Mouse (Mus musculus): ENCODE data around the gene Efnb2. TPM values are rescaled to one million over a fixed set of nuclear protein-coding genes. Genes with fewer than 3 reads are reported as not detected.

Gene Efnb2
- 6.7 and 7.6 TPM in 2 replicates for polyA plus RNA-seq (2015; fragmentation: Nextera tagmentation; extraction: Ambion mirVana)

- peak; percentile 59 for TF ChIP-seq CTCF (IDR thresholded peaks at IDR 0.05; ENCODE audit: low read depth)
- no peaks in the 10 kb centered on the region for H3K27me3 ChIP-seq (replicated peaks; ENCODE audit: control insufficient read depth, insufficient read depth, low read length)
- peaks cover 7% of the 10 kb centered on the region for H3K36me3 ChIP-seq (ENCODE audit: control insufficient read depth, insufficient read depth)
- no peaks in the 10 kb centered on the region for H3K4me1 ChIP-seq (replicated peaks; ENCODE audit: control insufficient read depth, insufficient read depth, low read length)
- peak within 1 kb of the TSS; percentile 62 for H3K9ac ChIP-seq (ENCODE audit: low read depth, low read length)
- H3K27ac ChIP-seq (ENCODE audit: low read depth, low read length), result peak within 1 kb of the TSS; percentile 80
- under 1% methylated on average over 67 of the region's 70 CpGs for WGBS
- peak; percentile 94 for ATAC-seq
- H3K4me3 ChIP-seq (ENCODE audit: low read depth, low read length), result peak within 1 kb of the TSS; percentile 87
- H3K9me3 ChIP-seq (ENCODE audit: control insufficient read depth), result no peaks in the 10 kb centered on the region
- peak within 1 kb of the TSS; percentile 90 for H3K4me2 ChIP-seq (replicated peaks; ENCODE audit: low read depth)
Measured at GRCm38 (mm10) chr8:8661103-8661758, at the start of gene Efnb2. Gene Efnb2, minus strand, starts transcription at chr8:8661242.

- Histone ChIP-seq H3K27ac (ENCODE audit: low read depth, low read length) (no peak overlapping the region), H3K4me3 (ENCODE audit: low read depth, low read length) (no peak overlapping the region), H3K36me3 (ENCODE audit: control insufficient read depth, insufficient read depth) (no peaks in the 10 kb centered on the region), H3K9ac (ENCODE audit: low read depth, low read length) (no peak overlapping the region), H3K4me2 (replicated peaks; ENCODE audit: low read depth) (no peak overlapping the region), H3K27me3 (replicated peaks; ENCODE audit: control insufficient read depth, insufficient read depth, low read length) (no peaks in the 10 kb centered on the region), H3K9me3 (ENCODE audit: control insufficient read depth) (no peaks in the 10 kb centered on the region), H3K4me1 (replicated peaks; ENCODE audit: control insufficient read depth, insufficient read depth, low read length) (no peaks in the 10 kb centered on the region)
- no peak for ATAC-seq
- 67% methylated on average over 9 of the region's 9 CpGs for WGBS
- no peak for TF ChIP-seq CTCF (IDR thresholded peaks at IDR 0.05; ENCODE audit: low read depth)
Measured at GRCm38 (mm10) chr8:8704813-8705212, 43.8 kb upstream of the Efnb2 start.

GRCm38 (mm10) chr8:8703668-8704067 is 42.6 kb upstream of the Efnb2 start:
- Histone ChIP-seq H3K36me3 (ENCODE audit: control insufficient read depth, insufficient read depth) (no peaks in the 10 kb centered on the region), H3K4me2 (replicated peaks; ENCODE audit: low read depth) (no peak overlapping the region), H3K4me3 (ENCODE audit: low read depth, low read length) (no peak overlapping the region), H3K27ac (ENCODE audit: low read depth, low read length) (no peak overlapping the region), H3K27me3 (replicated peaks; ENCODE audit: control insufficient read depth, insufficient read depth, low read length) (no peaks in the 10 kb centered on the region), H3K9ac (ENCODE audit: low read depth, low read length) (no peak overlapping the region), H3K4me1 (replicated peaks; ENCODE audit: control insufficient read depth, insufficient read depth, low read length) (no peaks in the 10 kb centered on the region), H3K9me3 (ENCODE audit: control insufficient read depth) (no peaks in the 10 kb centered on the region)
- ATAC-seq, result no peak
- WGBS, result 78% methylated on average over 2 of the region's 2 CpGs
- no peak for TF ChIP-seq CTCF (IDR thresholded peaks at IDR 0.05; ENCODE audit: low read depth)

- no peak for TF ChIP-seq CTCF (IDR thresholded peaks at IDR 0.05; ENCODE audit: low read depth)
- no peak for ATAC-seq
- H3K36me3 ChIP-seq (ENCODE audit: control insufficient read depth, insufficient read depth), result no peaks in the 10 kb centered on the region
- H3K4me1 ChIP-seq (replicated peaks; ENCODE audit: control insufficient read depth, insufficient read depth, low read length), result no peaks in the 10 kb centered on the region
- WGBS, result 92% methylated on average over 10 of the region's 10 CpGs
- no peak overlapping the region for H3K27ac ChIP-seq (ENCODE audit: low read depth, low read length)
- H3K4me2 ChIP-seq (replicated peaks; ENCODE audit: low read depth), result no peak overlapping the region
- no peaks in the 10 kb centered on the region for H3K9me3 ChIP-seq (ENCODE audit: control insufficient read depth)
- no peak overlapping the region for H3K4me3 ChIP-seq (ENCODE audit: low read depth, low read length)
- H3K27me3 ChIP-seq (replicated peaks; ENCODE audit: control insufficient read depth, insufficient read depth, low read length), result no peaks in the 10 kb centered on the region
- H3K9ac ChIP-seq (ENCODE audit: low read depth, low read length), result no peak overlapping the region
Measured at GRCm38 (mm10) chr8:8700821-8701220, 39.8 kb upstream of the Efnb2 start.

GRCm38 (mm10) chr8:8700229-8700628 is 39.2 kb upstream of the Efnb2 start:
- no peaks in the 10 kb centered on the region for H3K9me3 ChIP-seq (ENCODE audit: control insufficient read depth)
- no peak overlapping the region for H3K4me3 ChIP-seq (ENCODE audit: low read depth, low read length)
- no peak overlapping the region for H3K27ac ChIP-seq (ENCODE audit: low read depth, low read length)
- no peaks in the 10 kb centered on the region for H3K36me3 ChIP-seq (ENCODE audit: control insufficient read depth, insufficient read depth)
- TF ChIP-seq CTCF (IDR thresholded peaks at IDR 0.05; ENCODE audit: low read depth), result no peak
- no peaks in the 10 kb centered on the region for H3K27me3 ChIP-seq (replicated peaks; ENCODE audit: control insufficient read depth, insufficient read depth, low read length)
- H3K4me1 ChIP-seq (replicated peaks; ENCODE audit: control insufficient read depth, insufficient read depth, low read length), result no peaks in the 10 kb centered on the region
- no peak overlapping the region for H3K4me2 ChIP-seq (replicated peaks; ENCODE audit: low read depth)
- WGBS, result 79% methylated on average over 4 of the region's 4 CpGs
- H3K9ac ChIP-seq (ENCODE audit: low read depth, low read length), result no peak overlapping the region
- no peak for ATAC-seq

- Histone ChIP-seq H3K36me3 (ENCODE audit: control insufficient read depth, insufficient read depth) (no peaks in the 10 kb centered on the region), H3K4me3 (ENCODE audit: low read depth, low read length) (peak within 1 kb of the TSS; percentile 89), H3K9ac (ENCODE audit: low read depth, low read length) (peak within 1 kb of the TSS; percentile 99), H3K9me3 (ENCODE audit: control insufficient read depth) (no peaks in the 10 kb centered on the region), H3K27ac (ENCODE audit: low read depth, low read length) (peak within 1 kb of the TSS; percentile 94), H3K4me2 (replicated peaks; ENCODE audit: low read depth) (peak within 1 kb of the TSS; percentile 95), H3K27me3 (replicated peaks; ENCODE audit: control insufficient read depth, insufficient read depth, low read length) (no peaks in the 10 kb centered on the region), H3K4me1 (replicated peaks; ENCODE audit: control insufficient read depth, insufficient read depth, low read length) (peaks cover 11% of the 10 kb centered on the region)
- WGBS, result under 1% methylated on average over 71 of the region's 81 CpGs
- ATAC-seq, result peak; percentile 97
- no peak for TF ChIP-seq CTCF (IDR thresholded peaks at IDR 0.05; ENCODE audit: low read depth)
Measured at GRCm38 (mm10) chr8:8690146-8691092, 29.4 kb upstream of the Efnb2 start, which contains the start of gene Arglu1. Gene Arglu1, minus strand, starts transcription at chr8:8690521.
